Mouse (Mus musculus) CH12.LX (cell line): ENCODE results near the gene Slc25a10.

ENCODE experiments used
- CTCF ChIP-seq, 2 experiments: IDR thresholded peaks in 1 of 2; conservative IDR thresholded peaks in 1 of 2; 2 replicates each; pipeline ENCODE4 v1.5.1; 2011 to 2012; ENCODE audit warnings: low read depth in 2 of 2, low read length in 2 of 2, improper control_type of control experiment in 1 of 2, inconsistent platforms in 1 of 2, mild to moderate bottlenecking in 1 of 2, moderate library complexity in 1 of 2
- E2F4 ChIP-seq: IDR thresholded peaks from 2 replicates; pipeline ENCODE4 v1.6.1; 2011; ENCODE audit warnings: low read depth, low read length, improper control_type of control experiment; ENCODE audit not compliant: insufficient replicate concordance
- EP300 ChIP-seq: IDR thresholded peaks from 2 replicates; pipeline ENCODE4 v1.6.1; 2011; ENCODE audit warnings: low read length, improper control_type of control experiment
- GABPA ChIP-seq: IDR thresholded peaks from 2 replicates; pipeline ENCODE4 v1.6.1; 2012; ENCODE audit warnings: low read depth, low read length, improper control_type of control experiment, inconsistent platforms; ENCODE audit not compliant: insufficient replicate concordance
- POLR2AphosphoS2 ChIP-seq: IDR thresholded peaks from 2 replicates; pipeline ENCODE4 v1.6.1; 2011; ENCODE audit warnings: low read depth, low read length, improper control_type of control experiment
- RAD21 ChIP-seq: IDR thresholded peaks from 2 replicates; pipeline ENCODE4 v1.6.1; 2011; ENCODE audit warnings: low read depth, mild to moderate bottlenecking, low read length, improper control_type of control experiment, moderate library complexity

DNA sequence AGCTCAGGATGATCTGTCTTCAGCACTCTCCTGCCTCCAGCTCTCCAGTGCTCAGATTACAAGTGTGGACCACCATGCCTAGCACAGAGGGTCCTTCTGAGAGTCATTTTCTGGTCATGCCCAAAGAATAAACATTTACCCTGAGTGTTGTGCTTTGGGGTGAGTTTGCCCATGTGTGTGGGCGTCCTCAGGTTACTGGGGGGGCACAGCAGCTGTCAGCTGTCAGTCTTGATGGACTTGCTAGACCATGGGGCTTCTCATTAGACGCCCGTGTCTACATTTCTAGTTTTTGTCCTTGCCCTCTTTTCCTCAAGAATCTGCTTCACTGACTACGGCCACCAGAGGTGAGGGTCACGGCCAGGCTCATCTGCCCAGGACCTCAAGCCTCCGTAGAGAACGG is 44.5 kb upstream of the Slc25a10 start:
- TF ChIP-seq POLR2AphosphoS2 (no peak), RAD21 (no peak), E2F4 (no peak), CTCF (conservative IDR thresholded peaks at IDR 0.05 in 1 of 2, IDR thresholded peaks at IDR 0.05 in 1 of 2; ENCODE audit: low read depth in 2 of 2, low read length in 2 of 2) (no peak), EP300 (no peak), GABPA (no peak)
